Mouse (Mus musculus) liver, embryonic 11.5 days (tissue): ENCODE measurements at regions not wholly inside any gene's neighbourhood (a gene's known extent, or its start where the extent isn't known, plus 50 kb on each side); places are given as distances from the start of the nearest gene placed in this dataset.

ENCODE experiments used
- ATAC-seq: fragments of 200-750 bp; cut with Nextera tagmentation; replicated peaks from 2 replicates; pipeline ENCODE4 v1.8.0; 2017; ENCODE audit warnings: moderate number of reproducible peaks, mild to moderate bottlenecking, moderate TSS enrichment, moderate library complexity; ENCODE audit not compliant: low FRiP score
- DNase-seq: peaks from one replicate; pipeline ENCODE4 v3.0.0-alpha.2; 2017; ENCODE audit warnings: low spot score
- H3K27ac ChIP-seq: fragments of 300-500 bp; sonication (generic); 2 replicates; pipeline ENCODE4 v1.5.1; 2014; ENCODE audit warnings: mild to moderate bottlenecking, low read depth, low read length, control low read depth
- H3K27me3 ChIP-seq: fragments of 300-500 bp; sonication (generic); replicated peaks from 2 replicates; pipeline ENCODE4 v1.6.1; 2014; ENCODE audit warnings: low read length, mixed read lengths; ENCODE audit not compliant: control insufficient read depth, insufficient read depth
- H3K36me3 ChIP-seq: fragments of 300-500 bp; sonication (generic); 2 replicates; pipeline ENCODE4 v1.6.1; 2014; ENCODE audit warnings: mild to moderate bottlenecking, low read length, moderate library complexity, mixed read lengths; ENCODE audit not compliant: control insufficient read depth, insufficient read depth
- H3K4me1 ChIP-seq: fragments of 300-500 bp; sonication (generic); replicated peaks from 2 replicates; pipeline ENCODE4 v1.6.1; 2014; ENCODE audit warnings: low read length, mixed read lengths; ENCODE audit not compliant: control insufficient read depth, insufficient read depth
- H3K4me2 ChIP-seq: fragments of 300-500 bp; sonication (generic); 2 replicates; pipeline ENCODE4 v1.6.1; 2014; ENCODE audit warnings: mild to moderate bottlenecking, control low read depth, moderate library complexity
- H3K4me3 ChIP-seq: fragments of 300-500 bp; sonication (generic); 2 replicates; pipeline ENCODE4 v1.5.1; 2014; ENCODE audit warnings: low read depth, low read length, control low read depth
- H3K9ac ChIP-seq: fragments of 300-500 bp; sonication (generic); 2 replicates; pipeline ENCODE4 v1.6.1; 2014; ENCODE audit warnings: low read depth, low read length, control low read depth
- H3K9me3 ChIP-seq: fragments of 300-500 bp; sonication (generic); 2 replicates; pipeline ENCODE4 v1.6.1; 2016; ENCODE audit warnings: low read length, inconsistent platforms, mixed read lengths; ENCODE audit not compliant: control insufficient read depth
- WGBS: fragments of 180-500 bp; shearing (Covaris S2); extraction: QIAGEN DNeasy Blood & Tissue Kit; methylation state at CpG from one replicate; pipeline ENCODE4 v1.1.7; 2014; 5-methylcytosine and 5-hydroxymethylcytosine counted together

- Histone ChIP-seq H3K9me3 (no peaks in the 10 kb centered on the region), H3K4me3 (no peak overlapping the region), H3K4me2 (no peak overlapping the region), H3K27me3 (no peaks in the 10 kb centered on the region), H3K27ac (no peak overlapping the region), H3K36me3 (no peaks in the 10 kb centered on the region), H3K4me1 (no peaks in the 10 kb centered on the region), H3K9ac (no peak overlapping the region)
- ATAC-seq, result no peak
- WGBS, result 71% methylated on average over 1 of the region's 1 CpGs
- no peak for DNase-seq
Measured at GRCm38 (mm10) chr2:12697209-12697608, 226.6 kb upstream of the Pter start.

- Histone ChIP-seq H3K9me3 (no peaks in the 10 kb centered on the region), H3K4me1 (no peaks in the 10 kb centered on the region), H3K4me3 (no peak overlapping the region), H3K9ac (no peak overlapping the region), H3K36me3 (no peaks in the 10 kb centered on the region), H3K27ac (no peak overlapping the region), H3K27me3 (no peaks in the 10 kb centered on the region), H3K4me2 (no peak overlapping the region)
- WGBS, result 75% methylated on average over 3 of the region's 3 CpGs
- no peak for ATAC-seq
- no peak for DNase-seq
Measured at GRCm38 (mm10) chr2:12699331-12699730, 224.5 kb upstream of the Pter start.

- H3K27me3 ChIP-seq, result no peaks in the 10 kb centered on the region
- H3K36me3 ChIP-seq, result no peaks in the 10 kb centered on the region
- H3K4me1 ChIP-seq, result no peaks in the 10 kb centered on the region
- H3K27ac ChIP-seq, result no peak overlapping the region
- DNase-seq (no peak), ATAC-seq (no peak)
- no peak overlapping the region for H3K4me2 ChIP-seq
- H3K9ac ChIP-seq, result no peak overlapping the region
- no peaks in the 10 kb centered on the region for H3K9me3 ChIP-seq
- H3K4me3 ChIP-seq, result no peak overlapping the region
- 62% methylated on average over 3 of the region's 3 CpGs for WGBS
Measured at GRCm38 (mm10) chr2:12707514-12707913, 216.3 kb upstream of the Pter start.

GRCm38 (mm10) chr2:12709156-12709923, 214.5 kb upstream of the Pter start:
- Histone ChIP-seq H3K27me3 (no peaks in the 10 kb centered on the region), H3K36me3 (no peaks in the 10 kb centered on the region), H3K4me3 (no peak overlapping the region), H3K27ac (no peak overlapping the region), H3K9me3 (no peaks in the 10 kb centered on the region), H3K4me2 (peak overlapping the region; percentile 22), H3K4me1 (no peaks in the 10 kb centered on the region), H3K9ac (no peak overlapping the region)
- 38% methylated on average over 16 of the region's 16 CpGs for WGBS
- no peak; the same call in 1 of the 2 replicates for ATAC-seq
- DNase-seq, result no peak

- DNase-seq, result no peak
- H3K4me3 ChIP-seq, result no peak overlapping the region
- H3K9me3 ChIP-seq, result no peaks in the 10 kb centered on the region
- no peaks in the 10 kb centered on the region for H3K27me3 ChIP-seq
- no peaks in the 10 kb centered on the region for H3K4me1 ChIP-seq
- no peak overlapping the region; the same call in 1 of the 2 replicates for H3K4me2 ChIP-seq
- no peak overlapping the region for H3K27ac ChIP-seq
- no peak for ATAC-seq
- H3K9ac ChIP-seq, result no peak overlapping the region
- no peaks in the 10 kb centered on the region for H3K36me3 ChIP-seq
- WGBS, result 87% methylated on average over 2 of the region's 2 CpGs
Measured at GRCm38 (mm10) chr2:12709924-12710240, 214.0 kb upstream of the Pter start.

- WGBS, result 67% methylated on average over 3 of the region's 3 CpGs
- no peaks in the 10 kb centered on the region for H3K9me3 ChIP-seq
- H3K4me1 ChIP-seq, result no peaks in the 10 kb centered on the region
- no peaks in the 10 kb centered on the region for H3K27me3 ChIP-seq
- no peak overlapping the region for H3K9ac ChIP-seq
- H3K4me2 ChIP-seq, result no peak overlapping the region
- H3K36me3 ChIP-seq, result no peaks in the 10 kb centered on the region
- H3K27ac ChIP-seq, result no peak overlapping the region
- no peak overlapping the region for H3K4me3 ChIP-seq
- DNase-seq (no peak), ATAC-seq (no peak)
Measured at GRCm38 (mm10) chr2:12716124-12717012, 207.5 kb upstream of the Pter start.

DNA sequence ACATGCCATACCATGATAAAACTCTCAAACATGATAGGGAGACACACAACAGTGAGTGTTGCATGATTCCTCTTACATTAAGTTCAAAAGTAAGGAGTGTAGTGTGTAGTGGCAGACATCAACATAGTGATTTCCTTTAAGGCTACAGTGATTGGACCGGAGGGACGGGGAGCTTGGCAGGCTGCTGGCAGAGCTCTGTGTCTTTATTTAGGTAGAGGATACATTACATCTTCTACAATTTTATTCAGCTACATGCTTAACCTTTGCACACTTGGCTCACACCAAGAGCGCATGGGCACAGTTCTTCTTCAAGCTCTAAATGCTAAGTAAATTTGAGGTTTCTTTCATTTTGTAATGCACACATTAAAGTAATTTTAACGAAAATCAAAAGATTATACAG, 194.6 kb upstream of the Pter start:
- ATAC-seq (no peak), DNase-seq (no peak)
- no peak overlapping the region for H3K9ac ChIP-seq
- no peaks in the 10 kb centered on the region for H3K36me3 ChIP-seq
- 79% methylated on average over 4 of the region's 4 CpGs for WGBS
- H3K4me1 ChIP-seq, result no peaks in the 10 kb centered on the region
- H3K27me3 ChIP-seq, result no peaks in the 10 kb centered on the region
- H3K4me2 ChIP-seq, result no peak overlapping the region
- H3K27ac ChIP-seq, result no peak overlapping the region
- no peak overlapping the region for H3K4me3 ChIP-seq
- H3K9me3 ChIP-seq, result no peaks in the 10 kb centered on the region

DNA sequence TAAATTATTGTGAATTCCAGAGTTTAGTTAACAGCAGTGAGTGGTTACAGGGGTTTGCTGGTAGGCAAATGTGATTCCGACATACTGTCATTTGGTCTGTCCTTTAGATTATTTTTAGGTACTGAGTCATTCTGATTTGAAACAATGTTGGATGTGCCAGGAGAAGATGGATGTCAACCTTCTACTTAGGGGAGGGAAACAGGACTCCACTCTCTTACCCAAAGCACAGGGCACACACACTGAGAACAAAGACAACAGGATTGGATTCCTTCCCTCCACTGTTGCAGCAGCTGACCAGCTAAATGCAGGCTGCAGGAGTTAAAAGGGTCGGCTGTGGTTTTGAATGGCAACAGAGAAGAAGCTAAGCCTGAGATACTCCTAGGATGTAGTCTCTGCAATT, 186.7 kb upstream of the Pter start:
- ATAC-seq (no peak), DNase-seq (no peak)
- H3K4me3 ChIP-seq, result no peak overlapping the region
- no peak overlapping the region for H3K9ac ChIP-seq
- no peak overlapping the region for H3K27ac ChIP-seq
- no peak overlapping the region for H3K4me2 ChIP-seq
- WGBS, result 50% methylated on average over 2 of the region's 2 CpGs
- no peaks in the 10 kb centered on the region for H3K27me3 ChIP-seq
- H3K36me3 ChIP-seq, result no peaks in the 10 kb centered on the region
- no peaks in the 10 kb centered on the region for H3K9me3 ChIP-seq
- H3K4me1 ChIP-seq, result no peaks in the 10 kb centered on the region

DNA sequence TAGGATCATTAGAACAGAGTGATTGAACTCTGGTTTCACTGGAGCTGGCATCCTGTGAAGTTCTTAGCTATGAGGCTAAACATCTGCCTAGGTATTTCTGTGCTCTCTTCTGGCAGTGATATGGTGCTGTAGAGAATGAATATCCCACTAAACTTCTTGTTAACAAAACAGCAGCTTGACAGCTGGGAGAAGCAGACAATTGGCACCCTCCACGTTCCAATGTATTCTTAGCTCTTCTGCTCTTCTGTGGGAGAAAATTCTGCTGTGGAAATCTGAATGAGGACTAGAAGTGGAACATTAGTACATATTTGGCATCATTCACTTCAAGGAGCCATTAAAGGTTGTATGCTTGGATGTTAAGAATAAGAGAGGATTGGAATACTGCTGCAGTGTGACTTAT, 177.0 kb upstream of the Pter start:
- Histone ChIP-seq H3K27ac (no peak overlapping the region), H3K4me2 (no peak overlapping the region), H3K27me3 (no peaks in the 10 kb centered on the region), H3K9ac (no peak overlapping the region), H3K9me3 (no peaks in the 10 kb centered on the region), H3K36me3 (no peaks in the 10 kb centered on the region), H3K4me1 (no peaks in the 10 kb centered on the region), H3K4me3 (no peak overlapping the region)
- WGBS, result 76% methylated on average over 1 of the region's 1 CpGs
- ATAC-seq (no peak), DNase-seq (no peak)
